Mouse (Mus musculus) R1 (cell line): ENCODE results near the gene Gda.

Experiments
- DNase-seq: peaks from one replicate; pipeline ENCODE4 v3.0.0-alpha.2; 2018; ENCODE audit warnings: low read depth, low spot score

Gda gene

DNA sequence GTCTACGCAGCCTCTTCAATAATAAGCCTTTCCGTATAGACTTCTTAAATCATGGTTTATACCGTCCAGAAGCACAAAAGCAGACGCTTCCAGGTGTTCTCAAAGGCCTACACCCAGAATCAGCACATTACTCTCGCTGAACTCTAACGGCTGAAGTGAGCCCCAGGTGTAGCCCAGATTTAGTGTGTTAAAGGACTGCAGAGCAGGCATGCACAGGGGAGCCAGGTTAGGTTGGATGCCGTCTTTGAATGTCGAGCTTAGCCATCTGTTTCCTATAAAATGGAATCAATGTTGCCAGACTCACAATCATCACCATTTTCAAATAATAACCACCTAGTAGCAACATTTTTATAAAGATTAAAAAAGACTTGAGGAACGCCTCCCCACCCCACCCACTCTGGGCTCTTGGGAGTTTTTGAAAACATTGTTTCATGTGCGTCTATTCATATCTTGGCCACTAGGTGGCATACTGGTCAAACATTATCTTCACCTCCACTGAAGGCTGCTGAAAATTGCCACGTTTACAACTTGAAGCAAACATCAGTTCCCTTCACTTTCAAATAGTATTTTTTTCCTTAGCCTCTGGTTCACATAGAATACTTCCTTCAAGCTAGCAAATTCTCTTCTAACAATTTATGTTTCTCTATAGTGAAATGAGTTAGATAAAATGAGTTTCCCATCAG, 100.0 kb downstream of the Gda start:
- peak; percentile 71 for DNase-seq

DNA sequence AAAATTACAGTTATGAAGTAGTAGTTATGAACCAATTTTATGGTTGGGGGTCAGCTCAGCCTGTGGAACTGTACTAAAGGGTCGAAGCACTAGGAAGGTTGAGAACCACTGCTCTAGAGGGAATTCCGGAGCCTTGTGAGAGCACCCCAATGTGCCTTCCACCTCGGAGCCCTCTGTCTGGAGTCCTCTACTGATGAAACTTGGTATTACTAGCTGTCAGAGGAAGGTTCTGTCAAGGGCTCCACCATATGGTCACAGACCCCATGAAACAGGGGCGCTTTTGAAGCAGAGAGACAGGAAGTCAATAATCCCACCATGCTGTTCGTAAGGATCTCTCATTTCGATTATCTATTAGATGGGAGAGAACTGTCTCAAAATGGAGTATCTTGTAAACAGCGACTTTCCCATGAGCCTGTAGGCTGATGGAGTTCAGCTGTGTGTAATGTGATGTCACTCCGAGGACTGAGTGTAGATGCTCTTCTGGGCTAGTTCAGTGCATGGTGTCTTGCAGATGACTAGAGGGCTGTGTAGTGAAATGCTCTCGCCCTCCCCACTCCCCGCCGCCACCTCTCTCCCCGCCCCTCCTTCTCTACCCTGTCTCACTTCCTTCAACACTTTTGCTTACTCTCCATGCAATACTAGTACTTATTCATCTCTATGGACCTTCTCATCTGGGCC, 100.7 kb downstream of the Gda start:
- DNase-seq = peak; percentile 35

DNA sequence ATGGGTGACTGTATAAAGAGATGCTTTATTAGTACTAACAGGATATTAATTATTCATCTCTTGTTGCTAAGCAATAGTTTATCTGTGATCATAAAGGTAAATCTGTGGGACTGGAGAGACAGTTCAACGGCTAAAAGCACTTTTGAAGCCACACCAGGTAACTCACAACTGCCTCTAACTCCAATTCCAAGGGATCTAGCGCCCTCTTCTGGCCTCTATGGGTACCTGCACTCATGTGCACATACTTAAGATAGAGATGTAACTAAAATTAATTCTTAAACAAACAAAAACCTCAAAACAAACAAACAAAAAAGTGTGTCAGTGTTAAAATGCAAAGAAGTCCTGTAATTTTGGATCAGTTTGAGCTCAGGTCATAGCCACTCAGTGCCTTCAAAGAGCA, 101.9 kb downstream of the Gda start:
- DNase-seq = peak; percentile 38

- DNase-seq = no peak
These were observed 102.5 kb downstream of the Gda start for GRCm38 (mm10) chr19:21370782-21371181.

GRCm38 (mm10) chr19:21369175-21369574, 104.1 kb downstream of the Gda start:
- no peak for DNase-seq

GRCm38 (mm10) chr19:21368595-21368994, 104.7 kb downstream of the Gda start:
- DNase-seq = no peak

- DNase-seq = no peak
These were observed 115.5 kb downstream of the Gda start for GRCm38 (mm10) chr19:21357792-21358191.

- no peak for DNase-seq
These were observed 123.6 kb downstream of the Gda start for GRCm38 (mm10) chr19:21349634-21350033.

- DNase-seq = peak; percentile 71
These were observed 126.6 kb downstream of the Gda start for GRCm38 (mm10) chr19:21346646-21347045.
